Mouse (Mus musculus): ENCODE measurements around the gene Rpa1.

DNA sequence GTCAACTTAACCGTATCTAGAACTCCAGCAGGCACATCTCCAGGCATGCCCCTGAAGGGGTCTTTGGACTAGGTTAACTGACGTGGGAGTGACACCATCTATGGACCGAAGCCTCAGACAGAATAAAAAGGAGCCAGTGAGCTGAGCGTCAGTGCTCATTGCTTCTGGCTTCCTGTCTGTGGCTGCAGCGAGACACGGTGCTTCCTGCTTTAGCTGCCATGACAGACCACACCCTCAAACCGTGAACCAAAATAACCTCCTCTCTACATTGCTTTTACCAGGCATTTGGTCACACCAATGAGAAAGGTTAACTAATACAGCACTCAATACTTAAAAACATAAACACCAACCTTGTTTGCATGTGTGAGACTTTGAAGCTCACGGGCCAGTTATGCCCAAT is 11.4 kb downstream of the Rpa1 start:
- TF ChIP-seq POLR2A (IDR thresholded peaks at IDR 0.05; ENCODE audit: insufficient read depth, low read depth, low read length) (no peak), CTCF (IDR thresholded peaks at IDR 0.05; ENCODE audit: insufficient read depth, low read depth, low read length) (no peak)

Data from olfactory bulb, adult 2 months (tissue).